Mouse (Mus musculus): ENCODE results near the gene Il18bp. TPM values are rescaled to one million over a fixed set of nuclear protein-coding genes. Genes with fewer than 3 reads are reported as not detected.

Gene Il18bp
- total RNA-seq, 4 experiments from 2014 or later = 7.1 to 15.8 (median 9.8) TPM

- DNase-seq (ENCODE audit: low spot score) = no peak
Measured at GRCm38 (mm10) chr7:102006520-102006919, 12.0 kb downstream of the Il18bp start.

DNA sequence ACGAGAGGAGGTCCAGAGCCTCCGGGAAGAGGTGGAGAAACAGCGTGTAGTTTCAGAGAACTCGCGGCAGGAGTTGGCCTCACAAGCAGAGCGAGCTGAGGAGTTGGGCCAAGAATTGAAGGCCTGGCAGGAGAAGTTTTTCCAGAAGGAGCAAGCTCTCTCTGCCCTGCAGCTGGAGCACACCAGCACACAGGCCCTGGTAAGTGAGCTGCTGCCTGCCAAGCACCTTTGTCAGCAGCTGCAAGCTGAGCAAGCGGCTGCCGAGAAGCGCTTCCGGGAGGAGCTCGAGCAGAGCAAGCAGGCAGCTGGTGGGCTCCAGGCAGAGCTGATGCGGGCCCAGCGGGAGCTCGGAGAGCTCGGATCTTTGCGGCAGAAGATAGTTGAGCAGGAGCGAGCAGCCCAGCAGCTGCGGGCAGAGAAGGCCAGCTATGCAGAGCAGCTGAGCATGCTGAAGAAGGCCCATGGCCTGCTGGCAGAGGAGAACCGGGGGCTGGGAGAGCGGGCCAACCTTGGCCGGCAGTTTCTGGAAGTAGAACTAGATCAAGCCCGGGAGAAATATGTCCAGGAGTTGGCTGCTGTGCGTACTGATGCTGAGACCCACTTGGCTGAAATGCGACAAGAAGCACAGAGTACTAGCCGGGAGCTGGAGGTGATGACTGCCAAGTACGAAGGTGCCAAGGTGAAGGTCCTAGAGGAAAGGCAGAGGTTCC, 17.4 kb downstream of the Il18bp start:
- peak; percentile 46 for DNase-seq (ENCODE audit: low spot score)

DNA sequence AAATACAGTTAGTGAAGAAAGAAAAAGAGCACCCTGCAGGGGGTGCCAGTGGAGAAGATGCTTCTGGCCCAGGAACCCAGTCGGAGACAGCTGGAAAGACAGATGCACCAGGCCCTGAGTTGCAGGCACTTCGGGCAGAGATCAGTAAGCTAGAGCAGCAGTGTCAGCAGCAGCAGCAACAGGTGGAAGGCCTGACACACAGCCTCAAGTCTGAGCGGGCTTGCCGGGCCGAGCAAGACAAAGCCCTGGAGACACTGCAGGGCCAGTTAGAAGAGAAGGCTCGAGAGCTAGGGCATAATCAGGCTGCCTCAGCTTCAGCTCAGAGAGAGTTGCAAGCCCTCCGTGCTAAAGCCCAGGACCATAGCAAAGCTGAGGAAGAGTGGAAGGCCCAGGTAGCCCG, 18.2 kb downstream of the Il18bp start:
- no peak for DNase-seq (ENCODE audit: low spot score)

- DNase-seq (ENCODE audit: low spot score) = no peak
Measured at GRCm38 (mm10) chr7:101999461-102000151, 18.9 kb downstream of the Il18bp start.

GRCm38 (mm10) chr7:101998194-101998927, 20.1 kb downstream of the Il18bp start:
- peak; percentile 83 for DNase-seq (ENCODE audit: low spot score)

- no peak for DNase-seq (ENCODE audit: low spot score)
Measured at GRCm38 (mm10) chr7:101994241-101994640, 24.2 kb downstream of the Il18bp start.

- no peak for DNase-seq (ENCODE audit: low spot score)
Measured at GRCm38 (mm10) chr7:101985081-101985480, 33.4 kb downstream of the Il18bp start.

- DNase-seq (ENCODE audit: low spot score) = no peak
Measured at GRCm38 (mm10) chr7:101982735-101983134, 35.8 kb downstream of the Il18bp start.

DNA sequence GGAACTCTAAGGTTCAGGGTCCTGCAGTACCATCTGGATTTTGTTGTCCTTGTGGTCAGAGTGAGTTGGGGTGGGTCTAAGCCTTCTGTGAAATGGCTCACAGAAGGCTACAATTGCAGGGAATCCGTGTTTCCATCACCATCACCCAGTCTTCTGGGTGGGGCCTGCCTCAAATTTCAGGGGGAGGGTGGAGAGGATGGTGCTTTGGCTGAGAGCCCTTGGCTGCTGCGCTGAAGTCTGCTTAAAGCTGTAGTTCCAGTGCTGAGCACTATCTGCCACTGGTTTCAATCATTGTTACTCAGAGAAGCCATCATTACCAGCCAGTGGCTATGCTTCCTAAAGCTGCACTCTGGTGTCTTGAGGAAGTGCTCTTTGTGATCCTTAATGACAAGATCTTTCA, 44.0 kb downstream of the Il18bp start:
- DNase-seq (ENCODE audit: low spot score) = peak; percentile 50

DNA sequence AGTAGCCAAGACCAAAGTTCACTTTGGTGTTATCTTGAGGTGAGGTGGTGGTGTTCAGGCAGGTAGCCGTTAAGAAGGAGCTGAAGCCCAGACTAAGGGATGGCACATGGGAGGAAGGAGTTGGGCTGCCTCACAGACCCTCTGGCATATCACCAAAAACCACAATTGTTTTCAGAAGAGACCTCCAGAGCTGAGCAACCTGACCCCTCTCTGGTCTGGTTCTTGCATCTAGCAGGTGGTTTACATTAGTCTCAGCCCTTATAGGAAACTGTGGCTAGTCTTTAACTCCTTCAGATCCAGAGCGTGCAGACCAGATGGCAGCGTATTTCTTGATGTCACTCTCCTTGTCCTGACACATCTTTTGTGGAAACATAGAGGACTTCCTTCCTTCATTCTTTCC, 44.8 kb downstream of the Il18bp start:
- no peak for DNase-seq (ENCODE audit: low spot score)

DNA sequence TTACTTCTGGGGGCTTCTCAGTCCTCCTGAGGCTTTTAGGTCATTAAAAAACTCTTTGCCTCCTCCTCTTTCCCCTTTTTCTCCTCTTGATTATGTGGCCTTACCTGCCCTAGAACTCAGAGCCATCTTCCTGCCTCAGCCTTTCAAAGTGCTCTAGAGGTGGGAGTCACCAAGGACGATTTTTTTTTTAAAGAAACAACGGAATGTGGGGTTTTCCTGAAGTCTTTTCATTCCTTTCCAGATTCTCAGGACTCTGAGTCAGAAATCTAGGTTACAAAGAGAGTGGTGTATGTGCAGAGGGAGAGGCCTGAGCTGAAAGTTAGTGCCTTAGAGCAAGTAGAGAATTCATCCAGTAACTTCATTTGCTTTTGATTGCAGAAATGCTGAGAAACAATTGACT, 46.8 kb downstream of the Il18bp start:
- DNase-seq (ENCODE audit: low spot score) = no peak

DNA sequence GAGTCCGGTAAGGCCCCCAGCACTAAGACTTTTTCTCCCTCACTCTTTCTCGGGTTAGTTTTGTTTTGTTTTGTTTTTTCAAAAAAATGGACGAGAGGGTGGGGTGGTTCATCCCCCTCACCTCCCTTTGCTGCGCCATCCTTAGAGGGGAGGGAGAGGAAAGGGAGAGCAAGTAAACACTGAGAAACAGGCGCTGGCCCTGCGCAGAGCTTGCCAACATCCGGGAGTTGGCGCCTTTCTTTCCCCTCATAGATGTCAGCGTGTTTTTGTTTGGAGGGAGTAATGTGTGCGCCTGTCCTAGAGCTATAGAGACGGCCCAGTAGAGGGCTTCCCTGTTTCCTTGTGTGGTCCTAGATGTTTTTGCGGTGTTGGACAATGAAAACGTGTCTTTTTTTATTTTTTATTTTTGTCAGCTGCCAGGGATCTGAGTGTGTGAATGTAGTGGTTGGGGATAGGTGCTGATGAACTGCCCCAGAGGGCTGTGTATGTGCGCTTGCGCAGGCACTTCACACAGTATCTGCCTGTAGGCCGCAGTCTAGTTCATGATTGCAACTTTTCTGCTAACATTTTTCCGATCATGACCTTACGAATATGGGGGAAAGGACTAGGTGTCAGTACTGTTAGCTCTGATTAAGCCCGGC, 47.5 kb downstream of the Il18bp start:
- DNase-seq (ENCODE audit: low spot score) = peak; percentile 83

DNA sequence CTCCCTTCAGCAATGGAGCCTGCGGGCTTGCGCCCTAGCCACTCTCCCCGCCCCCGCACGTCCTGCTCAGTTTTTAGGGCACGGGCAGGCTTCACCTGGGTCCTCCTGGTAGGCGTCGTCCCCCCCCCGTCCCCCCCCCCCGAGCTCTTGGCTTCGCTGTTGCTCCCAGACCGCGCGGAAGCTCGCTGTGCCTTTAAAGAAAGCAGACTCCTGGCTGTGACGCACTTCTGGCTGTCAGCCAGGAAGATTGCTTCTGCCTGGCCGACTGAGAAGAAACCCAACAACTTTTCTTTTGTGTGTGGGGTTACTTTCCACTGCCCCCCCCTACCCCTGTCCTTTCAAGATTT, 48.1 kb downstream of the Il18bp start:
- peak; percentile 91 for DNase-seq (ENCODE audit: low spot score)

GRCm38 (mm10) chr7:101969694-101970428, 48.6 kb downstream of the Il18bp start:
- peak; percentile 83 for DNase-seq (ENCODE audit: low spot score)

- DNase-seq (ENCODE audit: low spot score) = no peak
Measured at GRCm38 (mm10) chr7:101968751-101969150, 49.7 kb downstream of the Il18bp start.

GRCm38 (mm10) chr7:101967256-101967655, 51.2 kb downstream of the Il18bp start:
- DNase-seq (ENCODE audit: low spot score) = no peak

DNA sequence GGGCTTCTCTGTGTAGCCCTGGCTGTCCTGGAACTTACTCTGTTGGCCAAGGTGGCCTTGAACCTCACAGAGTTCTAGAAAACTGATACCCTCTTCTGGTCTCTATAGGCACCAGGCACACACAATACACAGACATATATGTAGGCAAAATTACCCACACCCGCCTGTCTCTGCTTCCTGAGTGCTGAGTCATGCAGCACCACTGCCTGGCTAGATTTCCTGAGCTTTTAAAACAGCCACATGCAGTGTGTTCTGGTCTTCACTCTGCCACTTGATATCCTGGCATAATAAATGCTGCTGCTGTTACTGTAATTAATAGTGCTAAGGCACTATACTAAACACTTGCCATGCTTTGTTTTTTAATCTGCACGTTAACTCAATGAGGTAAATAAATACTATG, 52.9 kb downstream of the Il18bp start:
- DNase-seq (ENCODE audit: low spot score) = no peak
